Mouse (Mus musculus): ENCODE measurements around the gene Rptor.

DNA sequence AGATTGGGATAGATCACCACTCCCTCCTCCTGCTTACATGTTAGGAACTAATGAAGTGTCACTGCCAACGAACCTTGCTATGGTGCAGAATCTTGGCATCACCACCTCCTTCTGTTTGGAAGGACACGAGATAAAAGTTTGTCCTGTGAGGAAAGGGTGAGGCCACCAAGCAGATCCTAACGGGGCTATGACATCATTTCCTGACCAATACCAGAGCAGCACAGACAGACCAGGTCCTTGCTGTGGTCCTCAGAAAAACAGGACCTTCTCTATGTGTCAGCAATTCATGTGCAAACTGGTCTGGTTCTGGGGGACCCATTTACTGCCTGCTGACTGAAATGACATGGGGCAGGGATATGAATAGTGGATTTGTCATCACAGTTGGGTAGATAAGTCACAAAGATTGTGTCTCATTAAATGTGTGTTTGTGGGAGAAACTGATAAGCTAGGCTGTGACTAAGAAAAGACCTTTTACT lies 214.7 kb downstream of the Rptor start:
- no peak for TF ChIP-seq CTCF (IDR thresholded peaks at IDR 0.05; ENCODE audit: low read depth)
- no peak for TF ChIP-seq EP300 (IDR thresholded peaks at IDR 0.05; ENCODE audit: low read depth)

All from liver, postnatal 0 days (tissue).